Mouse (Mus musculus) limb, embryonic 15.5 days (tissue): Measurements from ENCODE around the gene Cebpb. TPM values are rescaled to one million over a fixed set of nuclear protein-coding genes. Genes with fewer than 3 reads are reported as not detected.

Source experiments
- ATAC-seq: fragments of 200-750 bp; cut with Nextera tagmentation; 2 replicates; pipeline ENCODE4 v1.8.0; 2017; ENCODE audit warnings: low read depth, moderate TSS enrichment; ENCODE audit not compliant: insufficient number of reproducible peaks, low FRiP score, low TSS enrichment
- H3K27ac ChIP-seq: fragments of 300-500 bp; sonication (generic); 2 replicates; pipeline ENCODE4 v1.5.1; 2015; ENCODE audit warnings: moderate library complexity, mild to moderate bottlenecking, inconsistent platforms
- H3K27me3 ChIP-seq: fragments of 300-500 bp; sonication (generic); 2 replicates; pipeline ENCODE4 v1.6.1; 2015; ENCODE audit warnings: inconsistent platforms
- H3K36me3 ChIP-seq: fragments of 300-500 bp; sonication (generic); 2 replicates; pipeline ENCODE4 v1.6.1; 2015; ENCODE audit warnings: inconsistent platforms
- H3K4me1 ChIP-seq: fragments of 300-500 bp; sonication (generic); 2 replicates; pipeline ENCODE4 v1.6.1; 2015; ENCODE audit warnings: inconsistent platforms
- H3K4me2 ChIP-seq: fragments of 300-500 bp; sonication (generic); 2 replicates; pipeline ENCODE4 v1.6.1; 2015; ENCODE audit warnings: mild to moderate bottlenecking, inconsistent platforms
- H3K4me3 ChIP-seq: fragments of 300-500 bp; sonication (generic); 2 replicates; pipeline ENCODE4 v1.5.1; 2015; ENCODE audit warnings: mild to moderate bottlenecking, inconsistent platforms
- H3K9ac ChIP-seq: fragments of 300-500 bp; sonication (generic); 2 replicates; pipeline ENCODE4 v1.6.1; 2015; ENCODE audit warnings: inconsistent platforms
- H3K9me3 ChIP-seq: fragments of 300-500 bp; sonication (generic); 2 replicates; pipeline ENCODE4 v1.6.1; 2016; ENCODE audit warnings: inconsistent platforms
- WGBS: fragments of 180-500 bp; shearing (Covaris S2); methylation state at CpG from one replicate; pipeline ENCODE4 v1.1.7; 2015; 5-methylcytosine and 5-hydroxymethylcytosine counted together
- polyA plus RNA-seq: library from polyadenylated mRNA; unstranded; fragments of >200 nt; fragmentation: Nextera tagmentation; extraction: Ambion mirVana; gene quantifications from 2 replicates; pipeline ENCODE4 v1.2.1, GENCODE M21; 2015

The Cebpb gene
- polyA plus RNA-seq, 1 experiment from 2014 or later, result 25.0 TPM

GRCm38 (mm10) chr2:167656629-167657478 is 31.9 kb upstream of the Cebpb start:
- Histone ChIP-seq H3K27ac (peak overlapping the region; percentile 12; the same call in 1 of the 2 replicates), H3K36me3 (peaks cover 32% of the 10 kb centered on the region), H3K9me3 (no peaks in the 10 kb centered on the region), H3K9ac (no peak overlapping the region), H3K27me3 (no peaks in the 10 kb centered on the region), H3K4me2 (no peak overlapping the region), H3K4me3 (no peak overlapping the region), H3K4me1 (peaks cover 40% of the 10 kb centered on the region)
- WGBS, result 81% methylated on average over 16 of the region's 16 CpGs
- ATAC-seq, result no peak

- no peak overlapping the region for H3K27ac ChIP-seq
- no peak overlapping the region for H3K4me3 ChIP-seq
- H3K36me3 ChIP-seq, result peaks cover 21% of the 10 kb centered on the region
- no peaks in the 10 kb centered on the region for H3K27me3 ChIP-seq
- WGBS, result 89% methylated on average over 4 of the region's 4 CpGs
- H3K4me2 ChIP-seq, result no peak overlapping the region
- H3K9ac ChIP-seq, result no peak overlapping the region
- no peak for ATAC-seq
- H3K4me1 ChIP-seq, result peaks cover 44% of the 10 kb centered on the region
- no peaks in the 10 kb centered on the region for H3K9me3 ChIP-seq
Measured at GRCm38 (mm10) chr2:167657973-167658372, 30.7 kb upstream of the Cebpb start.

GRCm38 (mm10) chr2:167658712-167659111 is 30.0 kb upstream of the Cebpb start:
- H3K4me1 ChIP-seq, result peaks cover 44% of the 10 kb centered on the region
- no peak overlapping the region for H3K4me3 ChIP-seq
- H3K9ac ChIP-seq, result no peak overlapping the region
- 67% methylated on average over 11 of the region's 11 CpGs for WGBS
- no peak for ATAC-seq
- H3K9me3 ChIP-seq, result no peaks in the 10 kb centered on the region
- peak overlapping the region; percentile 88; the same call in 1 of the 2 replicates for H3K4me2 ChIP-seq
- H3K27ac ChIP-seq, result no peak overlapping the region
- H3K36me3 ChIP-seq, result peaks cover 14% of the 10 kb centered on the region
- no peaks in the 10 kb centered on the region for H3K27me3 ChIP-seq

GRCm38 (mm10) chr2:167659177-167659846 is 29.4 kb upstream of the Cebpb start:
- ATAC-seq, result no peak
- peak overlapping the region; percentile 88 for H3K4me2 ChIP-seq
- WGBS, result 70% methylated on average over 10 of the region's 10 CpGs
- peaks cover 44% of the 10 kb centered on the region for H3K4me1 ChIP-seq
- no peaks in the 10 kb centered on the region for H3K27me3 ChIP-seq
- H3K9ac ChIP-seq, result no peak overlapping the region
- no peaks in the 10 kb centered on the region for H3K9me3 ChIP-seq
- H3K36me3 ChIP-seq, result peaks cover 8% of the 10 kb centered on the region; the same call in 1 of the 2 replicates
- H3K27ac ChIP-seq, result no peak overlapping the region
- peak overlapping the region; percentile 96 for H3K4me3 ChIP-seq

- Histone ChIP-seq H3K27me3 (no peaks in the 10 kb centered on the region), H3K4me2 (peak overlapping the region; percentile 88), H3K9me3 (no peaks in the 10 kb centered on the region), H3K4me1 (peaks cover 44% of the 10 kb centered on the region), H3K9ac (peak overlapping the region; percentile 89), H3K27ac (0 out of 2 replicates have a peak overlapping the region, but pooled peaks have one; percentile 3), H3K36me3 (peaks cover under 1% of the 10 kb centered on the region; the same call in 1 of the 2 replicates), H3K4me3 (peak overlapping the region; percentile 96)
- no peak for ATAC-seq
- WGBS, result 23% methylated on average over 13 of the region's 13 CpGs
Measured at GRCm38 (mm10) chr2:167659847-167660610, 28.7 kb upstream of the Cebpb start.

GRCm38 (mm10) chr2:167660611-167660971 is 28.1 kb upstream of the Cebpb start:
- WGBS, result under 1% methylated on average over 12 of the region's 12 CpGs
- no peak overlapping the region for H3K27ac ChIP-seq

GRCm38 (mm10) chr2:167661270-167662203 is 27.2 kb upstream of the Cebpb start, which contains the start of gene Gm20431:
TSS of gene Gm20431 (minus strand) at chr2:167661496.
- Histone ChIP-seq H3K27ac (peak within 1 kb of the TSS; percentile 78), H3K27me3 (no peaks in the 10 kb centered on the region), H3K4me3 (peak within 1 kb of the TSS; percentile 96), H3K4me2 (peak within 1 kb of the TSS; percentile 88), H3K36me3 (no peaks in the 10 kb centered on the region), H3K9ac (peak within 1 kb of the TSS; percentile 89), H3K4me1 (peaks cover 44% of the 10 kb centered on the region), H3K9me3 (no peaks in the 10 kb centered on the region)
- under 1% methylated on average over 110 of the region's 110 CpGs for WGBS
- ATAC-seq, result peak; percentile 91

More at GRCm38 (mm10) chr2:167660611-167660971, 28.1 kb upstream of the Cebpb start:
- ATAC-seq, result no peak
- peaks cover 44% of the 10 kb centered on the region for H3K4me1 ChIP-seq
- no peaks in the 10 kb centered on the region for H3K36me3 ChIP-seq
- H3K27me3 ChIP-seq, result no peaks in the 10 kb centered on the region
- H3K4me3 ChIP-seq, result peak overlapping the region; percentile 96
- no peaks in the 10 kb centered on the region for H3K9me3 ChIP-seq
- peak overlapping the region; percentile 88 for H3K4me2 ChIP-seq
- H3K9ac ChIP-seq, result peak overlapping the region; percentile 89

GRCm38 (mm10) chr2:167662713-167663112 is 26.0 kb upstream of the Cebpb start:
- Histone ChIP-seq H3K4me2 (no peak overlapping the region), H3K9ac (no peak overlapping the region), H3K4me1 (peaks cover 37% of the 10 kb centered on the region), H3K27me3 (no peaks in the 10 kb centered on the region), H3K9me3 (no peaks in the 10 kb centered on the region), H3K4me3 (no peak overlapping the region), H3K36me3 (no peaks in the 10 kb centered on the region), H3K27ac (no peak overlapping the region)
- WGBS, result 62% methylated on average over 6 of the region's 6 CpGs
- no peak for ATAC-seq

GRCm38 (mm10) chr2:167665972-167666713 is 22.6 kb upstream of the Cebpb start:
- no peak for ATAC-seq
- no peaks in the 10 kb centered on the region for H3K9me3 ChIP-seq
- no peaks in the 10 kb centered on the region for H3K36me3 ChIP-seq
- H3K27me3 ChIP-seq, result no peaks in the 10 kb centered on the region
- no peak overlapping the region for H3K9ac ChIP-seq
- peaks cover 9% of the 10 kb centered on the region for H3K4me1 ChIP-seq
- no peak overlapping the region for H3K4me2 ChIP-seq
- no peak overlapping the region for H3K4me3 ChIP-seq
- 67% methylated on average over 18 of the region's 18 CpGs for WGBS
- no peak overlapping the region for H3K27ac ChIP-seq

- Histone ChIP-seq H3K9me3 (no peaks in the 10 kb centered on the region), H3K9ac (no peak overlapping the region), H3K27me3 (no peaks in the 10 kb centered on the region), H3K4me1 (no peaks in the 10 kb centered on the region), H3K36me3 (no peaks in the 10 kb centered on the region), H3K4me2 (no peak overlapping the region), H3K27ac (no peak overlapping the region), H3K4me3 (no peak overlapping the region)
- WGBS, result 86% methylated on average over 5 of the region's 5 CpGs
- ATAC-seq, result no peak
Measured at GRCm38 (mm10) chr2:167668426-167668825, 20.3 kb upstream of the Cebpb start.
